Mouse (Mus musculus): ENCODE data around the gene Pld6. TPM values are rescaled to one million over a fixed set of nuclear protein-coding genes. Genes with fewer than 3 reads are reported as not detected.

Pld6 gene
- polyA plus RNA-seq (2017; shearing (Covaris generic)), result 0.16 TPM

DNA sequence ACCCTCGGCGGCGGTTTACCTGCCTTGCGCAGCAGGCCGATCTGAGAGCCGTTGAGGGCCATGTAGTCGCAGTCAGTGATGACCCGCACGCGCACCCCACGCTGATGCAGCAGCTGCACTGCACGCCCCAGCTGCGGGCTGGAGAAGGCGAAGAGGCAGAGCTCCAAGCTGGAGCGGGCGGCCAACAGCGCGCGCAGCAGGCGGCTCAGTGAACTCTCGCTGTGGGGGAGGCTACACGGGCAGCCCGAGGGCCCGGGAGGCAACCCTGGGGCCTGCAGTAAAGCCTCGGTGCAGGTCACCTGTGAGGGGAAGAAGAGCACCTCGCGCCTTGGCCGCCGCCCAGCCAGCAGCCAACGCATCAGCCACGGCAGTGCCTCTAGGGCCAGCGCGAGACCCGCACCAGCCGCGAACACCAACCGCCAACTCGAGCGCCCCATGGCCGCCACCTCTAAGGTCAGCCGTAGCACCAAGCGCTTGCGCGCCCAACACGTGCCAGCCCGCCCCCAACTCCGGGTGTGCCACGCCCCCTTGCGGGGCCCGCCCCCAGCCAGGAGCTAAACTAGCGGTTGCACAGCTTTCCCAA is at the start of gene Pld6:
Gene Pld6, minus strand, starts transcription at position 447 of the 583 bp plus-strand sequence.

DNA sequence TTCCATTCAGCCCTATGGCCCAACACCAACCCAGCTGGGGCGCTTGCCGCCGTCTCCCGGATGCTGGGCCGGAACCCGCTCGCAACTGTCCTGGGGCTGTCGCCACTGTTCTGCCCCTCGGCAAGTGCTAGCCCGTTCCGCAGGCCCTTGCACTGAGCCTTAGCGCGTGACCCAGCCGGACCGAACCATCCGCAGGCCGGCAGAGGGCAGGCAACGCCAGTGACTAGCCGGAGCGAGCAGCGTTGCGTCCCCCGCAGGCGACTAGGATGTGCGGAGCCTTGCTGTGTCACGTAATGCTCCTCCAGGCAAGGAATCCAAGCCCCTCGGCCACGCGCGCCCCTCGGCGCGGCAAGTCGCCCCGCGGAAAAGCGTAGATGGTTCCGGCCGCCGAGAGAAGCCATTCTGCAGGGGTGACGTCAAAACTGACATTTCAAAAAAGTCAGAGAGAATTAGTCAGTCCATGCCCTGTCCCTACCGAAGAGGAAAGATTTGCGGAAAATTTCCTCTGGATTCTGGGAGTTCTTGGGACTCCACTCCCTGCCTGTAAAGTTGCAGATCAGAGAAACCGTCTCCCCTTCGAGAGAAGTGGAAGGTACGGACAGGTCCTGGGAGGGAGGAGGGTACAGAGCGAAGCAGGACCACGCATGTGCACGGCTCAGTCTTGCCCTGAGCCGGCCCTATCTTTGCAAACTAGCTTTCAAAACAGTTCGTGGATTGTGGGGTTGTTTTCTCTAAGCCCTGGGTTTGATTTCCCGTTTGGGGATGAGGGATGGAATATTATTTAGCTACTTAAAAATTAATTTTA is 22.4 kb upstream of the Pld6 start, which contains the start of gene Flcn:
Gene Flcn, minus strand, starts transcription at position 347 of the 805 bp plus-strand sequence.

Other genes starting within 250 kb of the Pld6 start
- gene Nlrp3, start 246.1 kb downstream of the Pld6 start, polyA plus RNA-seq (2017; shearing (Covaris generic)), result not detected
- gene Olfr222, start 211.4 kb downstream of the Pld6 start, polyA plus RNA-seq (2017; shearing (Covaris generic)), result not detected
- gene Olfr223, start 194.4 kb downstream of the Pld6 start, polyA plus RNA-seq (2017; shearing (Covaris generic)), result not detected
- gene Mprip, start 126.3 kb downstream of the Pld6 start, polyA plus RNA-seq (2017; shearing (Covaris generic)), result 10.2 TPM
- gene Flcn, start 22.4 kb upstream of the Pld6 start, polyA plus RNA-seq (2017; shearing (Covaris generic)), result 68.5 TPM
- gene Nt5m, start 51.8 kb upstream of the Pld6 start, polyA plus RNA-seq (2017; shearing (Covaris generic)), result 15.2 TPM
- gene Cops3, start 52.2 kb upstream of the Pld6 start, polyA plus RNA-seq (2017; shearing (Covaris generic)), result 104 TPM
- gene Med9, start 160.6 kb upstream of the Pld6 start, polyA plus RNA-seq (2017; shearing (Covaris generic)), result 10.8 TPM
- 0.17 TPM for gene Rasd1, start 177.3 kb upstream of the Pld6 start, polyA plus RNA-seq (2017; shearing (Covaris generic))